Mouse (Mus musculus): ENCODE data around the gene Tle4.

The Tle4 gene

GRCm38 (mm10) chr19:14519186-14519585 lies 78.7 kb downstream of the Tle4 start:
- no peak for DNase-seq

GRCm38 (mm10) chr19:14518438-14519044 lies 79.3 kb downstream of the Tle4 start:
- no peak for DNase-seq

DNA sequence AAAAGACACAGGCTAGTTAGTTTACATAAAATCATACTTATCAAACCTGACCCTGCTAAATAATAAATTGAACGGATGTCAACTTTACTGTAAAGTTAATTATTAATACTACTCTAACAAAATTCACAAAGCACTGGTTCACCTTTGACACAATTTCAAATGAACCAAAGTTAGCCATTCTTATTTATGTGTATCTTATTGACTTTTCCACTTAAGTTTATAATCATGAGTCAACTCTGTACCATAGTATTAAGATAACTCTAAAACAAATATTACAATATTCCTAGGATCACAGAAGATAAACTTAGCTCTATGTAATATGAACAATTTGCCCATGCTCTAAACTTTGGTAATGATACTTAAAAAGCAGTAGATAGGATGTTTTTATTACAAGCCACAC lies 81.4 kb downstream of the Tle4 start:
- no peak for DNase-seq

DNA sequence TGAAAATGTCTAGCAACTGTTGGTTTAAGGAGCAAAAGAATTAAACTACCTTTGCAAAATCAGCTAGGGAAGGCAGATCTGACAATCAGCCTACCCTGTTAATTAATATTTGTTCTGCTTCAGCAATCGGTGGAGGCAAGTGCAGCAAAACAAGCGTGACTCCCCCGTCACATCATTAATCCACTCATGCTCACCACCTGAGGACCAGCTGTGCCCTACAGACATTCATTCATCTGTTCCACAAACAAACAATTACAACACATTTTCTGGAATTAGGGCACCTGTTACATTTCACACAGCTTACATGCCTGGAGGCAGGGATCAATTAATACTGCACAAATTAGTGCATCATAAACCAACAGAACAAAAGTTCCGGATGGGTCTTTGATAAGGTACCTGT lies 89.0 kb downstream of the Tle4 start:
- DNase-seq, result no peak

DNA sequence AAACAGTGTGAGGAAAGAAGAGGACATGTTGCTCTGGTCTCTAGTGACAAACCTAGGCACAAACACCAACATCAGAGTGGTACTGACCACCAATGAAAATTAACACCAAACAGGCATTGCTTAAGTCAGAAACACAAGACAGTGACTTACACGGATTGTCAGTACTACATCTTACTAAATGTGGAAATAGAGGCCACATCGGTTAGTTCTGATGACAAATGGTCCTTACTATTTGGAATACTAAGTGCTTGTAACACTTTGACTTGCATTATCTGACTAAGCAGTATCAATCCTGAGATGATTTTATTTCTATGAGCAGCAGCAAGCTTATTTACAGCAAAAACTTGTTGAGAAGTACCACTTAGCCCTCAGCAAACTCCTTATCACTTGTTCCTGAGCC lies 89.9 kb downstream of the Tle4 start:
- no peak for DNase-seq

- no peak for DNase-seq
Measured at GRCm38 (mm10) chr19:14506875-14507670, 90.8 kb downstream of the Tle4 start.

DNA sequence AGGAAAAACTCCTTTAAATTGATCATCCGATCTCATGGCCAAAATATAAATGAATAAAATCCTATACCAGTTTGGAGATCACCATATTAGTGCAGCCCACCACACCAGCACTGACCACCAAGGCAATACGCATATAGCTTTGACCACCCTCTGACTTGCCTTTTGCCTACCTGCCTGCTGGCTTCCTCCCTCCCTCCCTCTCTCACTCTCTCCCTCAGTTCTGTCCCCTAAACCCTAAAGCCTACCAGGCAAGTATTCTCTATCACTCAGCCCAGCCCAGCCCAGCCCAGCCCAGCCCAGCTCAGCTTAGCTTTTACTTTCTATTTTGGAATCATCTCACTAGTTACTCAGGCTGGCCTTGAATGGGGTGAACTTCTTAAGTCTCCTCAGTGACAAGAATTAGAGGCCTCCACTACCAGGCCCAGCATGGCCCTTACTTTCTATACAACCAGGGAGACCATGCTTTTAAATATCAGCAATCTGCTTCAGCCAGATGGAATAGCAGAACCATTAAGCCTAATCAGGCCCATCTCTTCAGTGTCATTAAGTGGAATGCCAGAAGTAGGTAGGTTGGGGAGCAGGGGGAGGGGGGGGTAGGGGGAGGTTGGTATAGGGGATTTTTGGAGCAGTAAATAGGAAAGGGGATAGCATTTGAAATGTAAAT lies 91.8 kb downstream of the Tle4 start:
- DNase-seq, result no peak

DNA sequence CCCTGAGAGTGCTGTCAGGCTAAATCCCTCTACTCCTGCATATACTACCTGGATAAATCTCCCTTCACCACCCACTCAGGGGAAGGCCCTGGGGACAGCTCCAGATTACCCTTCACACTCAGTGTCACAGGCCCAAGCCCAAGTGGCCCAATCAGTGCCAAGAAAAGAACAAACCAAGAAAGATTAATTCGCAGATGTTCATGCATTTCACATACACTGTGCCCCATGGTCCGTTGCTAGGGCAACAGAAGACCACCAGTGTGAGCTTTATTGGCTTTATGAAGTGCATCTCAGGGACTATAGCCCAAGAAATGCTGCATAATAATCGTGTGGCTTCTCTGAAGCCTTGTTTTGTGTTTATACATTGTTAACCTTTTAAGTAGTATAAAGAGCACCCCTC lies 92.5 kb downstream of the Tle4 start:
- DNase-seq, result no peak

- DNase-seq, result no peak
Measured at GRCm38 (mm10) chr19:14503862-14504261, 94.0 kb downstream of the Tle4 start.

- DNase-seq, result no peak
Measured at GRCm38 (mm10) chr19:14502234-14502633, 95.6 kb downstream of the Tle4 start.

GRCm38 (mm10) chr19:14499835-14500425 lies 97.9 kb downstream of the Tle4 start:
- no peak for DNase-seq

DNA sequence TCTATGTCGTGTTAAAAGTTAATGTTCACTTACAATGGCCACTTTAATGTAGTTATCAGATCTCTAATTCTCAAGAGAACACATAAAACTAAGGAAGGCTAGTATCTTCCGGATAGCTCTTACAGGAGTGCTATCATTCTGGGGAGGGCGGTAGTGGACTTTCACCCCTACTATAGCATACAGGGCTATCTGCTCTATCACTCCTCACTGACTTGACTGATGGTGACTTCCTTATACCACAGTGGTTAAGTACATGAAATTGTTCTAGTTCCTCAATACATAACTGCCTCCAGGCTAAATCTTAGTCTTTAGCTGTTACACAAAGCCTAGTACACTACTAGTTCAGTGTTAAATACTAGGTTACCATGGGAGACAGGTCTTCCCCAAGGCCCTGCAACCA lies 104.8 kb downstream of the Tle4 start:
- no peak for DNase-seq

GRCm38 (mm10) chr19:14487180-14487579 lies 110.7 kb downstream of the Tle4 start:
- DNase-seq, result no peak

DNA sequence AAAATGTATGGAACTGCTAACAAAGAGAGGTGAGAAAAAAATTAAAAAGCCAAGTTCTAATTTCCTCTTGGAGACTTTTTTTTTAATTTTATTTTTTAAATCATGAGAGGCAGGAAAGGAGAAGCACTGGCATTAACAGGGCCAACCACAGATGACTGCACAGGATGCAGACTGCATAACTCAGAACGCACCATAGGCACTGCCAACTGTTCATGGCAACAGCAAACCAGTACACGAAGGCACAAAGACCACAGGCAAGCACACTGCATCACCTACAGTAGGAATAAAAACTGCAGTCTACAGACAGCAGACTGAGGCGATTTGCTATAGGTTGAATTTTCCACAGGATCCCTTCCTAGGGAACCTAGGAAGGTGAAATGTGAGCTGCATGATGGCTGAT lies 112.7 kb downstream of the Tle4 start:
- no peak for DNase-seq

GRCm38 (mm10) chr19:14482562-14483138 lies 115.2 kb downstream of the Tle4 start:
- DNase-seq, result no peak

GRCm38 (mm10) chr19:14481796-14482561 lies 115.9 kb downstream of the Tle4 start:
- DNase-seq, result no peak

DNA sequence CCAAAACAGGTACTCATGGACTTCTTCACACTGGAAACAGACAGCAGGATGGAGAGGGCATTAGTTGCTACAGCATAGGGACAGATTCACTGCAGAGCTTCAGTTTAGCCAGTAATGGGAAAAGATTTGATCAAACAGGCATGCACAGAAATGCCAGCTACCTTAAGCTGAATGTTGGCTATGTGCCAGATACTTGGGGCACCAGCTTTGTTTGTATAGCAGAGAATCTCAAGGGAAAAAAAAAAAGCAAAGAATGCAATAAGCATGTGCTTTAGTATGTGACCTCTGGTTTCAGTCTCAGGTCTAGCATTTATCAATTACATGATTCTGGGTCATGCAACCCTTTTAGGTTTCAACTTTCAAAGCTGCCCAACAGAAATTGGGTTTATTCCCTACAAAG lies 118.1 kb downstream of the Tle4 start:
- DNase-seq, result no peak

- DNase-seq, result no peak
Measured at GRCm38 (mm10) chr19:14469325-14469724, 128.5 kb downstream of the Tle4 start.

DNA sequence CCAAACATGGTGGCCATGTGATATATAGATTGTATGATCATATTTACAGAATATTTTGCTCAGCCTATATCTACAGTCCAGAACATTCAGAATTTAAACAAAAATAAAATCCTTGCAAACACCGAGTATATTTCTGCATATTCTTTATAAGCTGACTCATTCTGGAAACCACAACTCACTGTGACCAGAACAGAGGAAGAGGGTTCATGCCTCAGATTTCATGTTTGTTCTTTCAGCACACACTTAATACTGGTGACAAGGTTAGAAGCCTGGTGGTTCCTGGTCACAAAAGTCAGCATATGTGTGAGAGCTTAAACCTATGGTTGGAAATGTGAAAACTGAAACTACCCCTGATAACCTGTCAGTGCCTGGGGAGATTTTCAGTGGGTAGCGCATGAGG lies 129.1 kb downstream of the Tle4 start:
- no peak for DNase-seq

GRCm38 (mm10) chr19:14466020-14466419 lies 131.8 kb downstream of the Tle4 start:
- no peak for DNase-seq

- DNase-seq, result no peak
Measured at GRCm38 (mm10) chr19:14463281-14464079, 134.4 kb downstream of the Tle4 start.

- DNase-seq, result no peak
Measured at GRCm38 (mm10) chr19:14453486-14453885, 144.4 kb downstream of the Tle4 start.

Data from kidney, adult 8-10 months (tissue).